Mouse (Mus musculus) gastrocnemius, adult 2 months (tissue): ENCODE results near the gene Prrt3. TPM values are rescaled to one million over a fixed set of nuclear protein-coding genes. Genes with fewer than 3 reads are reported as not detected.

ENCODE experiments used
- DNase-seq: peaks from one replicate; pipeline ENCODE4 v3.0.0; 2022
- H3K27ac ChIP-seq: fragments of 200-600 bp; 2 replicates; pipeline ENCODE4 v1.8.1; 2022; ENCODE audit warnings: mild to moderate bottlenecking
- H3K4me3 ChIP-seq: fragments of 200-600 bp; 2 replicates; pipeline ENCODE4 v1.8.1; 2022; ENCODE audit warnings: mild to moderate bottlenecking, moderate library complexity
- CTCF ChIP-seq: fragments of 200-600 bp; IDR thresholded peaks from 2 replicates; pipeline ENCODE4 v1.8.1; 2022; ENCODE audit warnings: antibody characterized with exemption, mild to moderate bottlenecking, moderate library complexity
- intact Hi-C: fragments of 180-260 bp; cut with DNase I; formaldehyde crosslinking; loops from one replicate; pipeline ENCODE4 v1.15.1; 2025
- long read RNA-seq, 2 experiments: library from polyadenylated mRNA; stranded (forward); transcript quantifications; one replicate each; pipeline ENCODE4 v2.0.0; 2021
- total RNA-seq, 2 experiments: library from RNA; stranded (reverse); gene quantifications; 2 replicates each; pipeline ENCODE4 v1.2.3; 2021

Prrt3 gene
- total RNA-seq: under 1 TPM; 0.08 to 0.11 TPM
- long read RNA-seq, experiment 1, partial matches to known transcripts: 0 of 1 reads
- long read RNA-seq, experiment 1, other reads (novel, unspliced or antisense): 1 of 1 reads
- long read RNA-seq, experiment 2: 0 reads

DNA sequence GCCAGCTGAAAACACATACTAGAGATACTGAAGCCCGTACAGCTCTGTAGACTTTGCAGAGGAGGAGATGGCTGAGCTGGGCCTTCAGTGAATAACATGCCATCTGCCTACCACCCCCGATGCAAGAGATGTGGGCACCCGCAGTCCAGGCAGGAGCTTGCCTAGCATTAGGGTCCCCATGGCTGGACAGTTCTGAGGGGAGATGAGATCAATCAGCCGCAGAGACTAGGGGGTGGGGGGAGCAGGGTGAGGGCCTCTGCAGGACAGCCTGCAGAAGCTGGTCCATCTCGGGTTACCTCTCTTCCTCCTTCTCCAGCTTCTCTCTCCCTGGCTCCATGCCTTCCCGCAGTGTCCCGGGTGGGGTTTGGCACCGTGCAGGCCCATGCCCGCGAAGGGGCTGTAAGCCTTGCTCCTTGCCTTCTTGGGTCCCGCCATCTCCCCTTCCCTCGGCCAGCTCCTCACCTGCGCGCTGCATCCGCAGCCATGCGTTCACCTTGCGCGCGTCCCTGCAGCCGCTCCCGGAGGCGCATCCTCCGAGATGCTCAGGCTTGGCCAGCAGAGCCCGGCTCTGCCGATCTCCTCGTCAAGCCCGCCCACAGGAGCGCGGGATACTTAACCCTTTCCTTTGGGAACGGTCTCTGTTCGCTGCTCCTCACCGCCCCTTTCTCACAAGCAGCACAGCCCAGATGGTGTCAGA lies at the start of gene Prrt3:
Gene Prrt3 (minus strand): TSS at position 544 of the 697 bp plus-strand sequence.
- no peak for TF ChIP-seq CTCF
- no peak for DNase-seq
- no peak within 1 kb of the TSS for H3K27ac ChIP-seq
- intact Hi-C loops: no loop called here
- H3K4me3 ChIP-seq: peak within 1 kb of the TSS; percentile 32

DNA sequence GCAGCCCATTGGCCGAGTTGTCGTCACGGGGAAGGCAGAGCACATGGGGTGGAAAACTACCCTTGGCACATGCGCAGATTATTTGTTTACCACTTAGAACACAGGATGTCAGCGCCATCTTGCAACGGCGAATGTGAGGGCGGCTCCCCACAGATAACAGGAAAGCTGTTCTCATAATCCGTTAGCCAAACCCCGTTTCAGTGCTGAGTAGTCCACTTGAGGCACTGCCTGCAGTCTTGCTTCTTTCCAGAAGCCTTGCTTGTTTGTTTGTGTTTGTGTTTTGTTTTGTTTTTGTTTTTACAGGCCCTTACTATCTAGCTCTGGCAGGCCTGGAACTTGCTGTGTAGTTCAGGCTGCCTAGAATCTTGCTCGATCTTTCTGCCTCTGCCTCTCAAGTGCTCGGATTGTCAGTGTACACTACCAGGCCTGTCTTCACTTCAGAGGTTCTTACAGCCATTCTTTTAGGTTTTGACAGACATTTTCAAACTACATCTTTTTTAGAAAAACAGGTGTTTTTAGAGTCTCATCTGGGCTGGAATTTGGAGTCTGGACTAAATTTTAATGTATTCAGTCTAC lies 42.3 kb upstream of the Prrt3 start:
- TF ChIP-seq CTCF: no peak
- Histone ChIP-seq H3K27ac (no peak overlapping the region), H3K4me3 (no peak overlapping the region)
- intact Hi-C loops: no loop called here
- no peak for DNase-seq

DNA sequence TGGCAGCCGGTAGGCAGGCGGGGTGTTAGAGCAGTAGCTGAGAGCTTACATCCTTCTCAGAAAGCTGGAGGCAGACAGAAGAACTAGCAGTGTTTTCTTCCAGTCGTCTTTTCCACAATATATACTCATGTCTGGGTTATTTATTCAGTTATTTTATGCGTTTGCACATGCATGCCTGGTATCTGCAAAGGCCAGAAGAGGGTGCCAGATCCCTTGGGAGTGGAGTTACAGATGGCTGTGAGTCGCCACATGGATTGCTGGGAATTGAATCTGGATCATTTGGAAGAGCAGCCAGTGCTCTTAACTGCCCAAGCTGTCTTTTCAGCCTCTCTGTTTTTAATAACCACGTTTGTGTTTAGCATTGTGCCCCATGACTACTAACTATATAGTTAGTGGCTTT lies 39.9 kb upstream of the Prrt3 start:
- no peak for DNase-seq
- Histone ChIP-seq H3K27ac (no peak overlapping the region), H3K4me3 (no peak overlapping the region)
- 0 out of 2 replicates have a peak, but pooled peaks have one; percentile 3 for TF ChIP-seq CTCF
- intact Hi-C loops: no loop called here

DNA sequence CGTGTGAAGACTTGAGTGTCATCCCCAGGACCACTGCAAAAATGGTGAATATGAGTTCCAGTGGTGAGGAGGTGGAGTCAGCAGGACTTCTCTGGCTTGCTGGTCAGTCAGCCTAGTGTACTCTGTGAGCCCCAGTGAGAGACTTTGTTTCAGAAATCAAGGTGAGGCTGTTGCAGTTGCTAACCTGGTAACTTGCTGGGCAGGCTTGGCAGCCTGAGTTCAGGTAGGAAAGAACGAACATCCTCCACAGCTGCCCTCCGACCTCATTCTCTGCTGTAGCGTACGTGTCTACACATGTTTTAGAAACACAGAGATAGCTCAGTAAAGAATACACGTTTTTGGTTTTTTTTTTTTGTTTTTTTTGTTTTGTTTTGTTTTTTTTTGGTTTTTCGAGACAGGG lies 33.2 kb upstream of the Prrt3 start:
- intact Hi-C loops: loop anchor here (10.0 kb wide), 1 partner anchor 160 kb away; the partner anchor contains the start of gene Tatdn2
- no peak overlapping the region for H3K27ac ChIP-seq

DNA sequence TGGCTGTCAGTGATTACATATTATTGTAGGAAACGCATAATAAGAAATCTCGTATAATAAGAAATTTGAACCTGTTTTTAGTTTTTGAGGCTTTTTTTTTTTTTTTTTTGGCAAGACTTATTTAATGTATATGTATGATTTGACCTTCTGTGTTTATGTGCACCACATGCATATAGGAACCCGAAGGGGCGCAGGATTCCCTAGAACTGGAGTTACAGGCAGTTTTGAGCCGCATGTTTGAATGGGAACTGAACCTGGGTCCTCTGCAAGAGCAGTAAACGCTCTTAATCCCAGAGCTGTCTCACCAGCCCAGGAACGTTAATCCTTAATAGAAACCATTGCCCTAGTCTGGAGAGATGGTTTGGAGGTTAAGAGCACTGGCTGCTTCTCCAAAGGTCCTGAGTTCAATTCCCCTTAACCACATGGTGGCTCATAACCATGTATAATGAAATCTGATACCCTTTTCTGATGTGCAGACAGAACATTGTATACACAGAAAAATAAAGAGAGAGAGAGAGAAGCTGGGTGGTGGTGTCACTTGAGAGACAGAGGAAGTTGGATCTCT lies 30.2 kb upstream of the Prrt3 start:
- TF ChIP-seq CTCF: no peak
- H3K27ac ChIP-seq: peak overlapping the region; percentile 96
- H3K4me3 ChIP-seq: peak overlapping the region; percentile 93
- DNase-seq: no peak
- intact Hi-C loops: loop anchor here (10.0 kb wide), 1 partner anchor 163 kb away; the partner anchor contains the start of gene Tatdn2

More for the DNA sequence above, 33.2 kb upstream of the Prrt3 start:
- TF ChIP-seq CTCF: no peak
- DNase-seq: no peak
- no peak overlapping the region for H3K4me3 ChIP-seq

DNA sequence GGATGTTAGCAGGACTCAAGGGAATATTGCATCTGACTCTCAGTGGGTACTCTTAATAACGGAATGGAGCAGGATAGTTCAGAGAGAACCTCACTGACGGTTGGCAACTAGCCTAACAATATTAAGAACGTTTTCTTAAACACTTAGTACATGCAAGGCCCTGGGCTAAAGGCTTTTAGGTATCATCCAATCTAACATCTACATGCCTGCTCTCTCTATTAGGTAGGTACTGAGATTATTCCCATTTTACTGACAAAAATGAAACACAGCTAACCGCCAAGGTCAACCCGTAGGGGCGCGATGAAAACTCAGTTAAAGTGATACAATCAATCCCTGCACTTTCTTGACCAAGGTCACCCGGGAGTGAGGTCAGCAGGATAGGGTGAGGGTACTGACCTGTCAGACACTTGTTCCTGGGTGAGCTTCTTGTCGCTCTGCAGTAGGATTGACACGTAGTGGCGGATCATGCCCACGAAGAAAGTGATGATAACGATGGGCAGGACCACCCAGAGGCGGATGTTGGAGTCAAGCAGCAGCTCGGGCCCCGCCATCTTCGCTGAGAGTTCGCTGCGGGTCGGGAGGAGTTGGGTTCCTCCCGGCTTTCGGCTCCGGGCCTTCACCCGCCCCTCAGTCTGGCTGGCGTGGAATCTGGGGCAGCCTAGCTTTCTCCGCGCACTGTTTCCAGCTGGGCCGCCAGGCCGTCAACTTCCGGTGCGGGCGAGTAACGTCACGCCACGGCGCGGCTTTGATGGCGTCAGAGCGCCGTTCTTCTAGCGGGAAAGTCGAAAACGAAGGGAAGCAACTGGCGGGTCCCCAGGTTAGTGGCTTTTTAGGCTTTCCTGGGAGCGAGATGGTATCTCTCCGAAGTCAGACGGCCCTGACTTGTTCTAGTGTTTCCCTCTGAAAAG lies 29.5 kb upstream of the Prrt3 start, which contains the start of the genes Emc3 and Fancd2:
Gene Emc3 (minus strand): TSS at position 721 of the 908 bp plus-strand sequence.
Gene Fancd2 (plus strand): TSS at position 751 of the 908 bp plus-strand sequence.
- H3K4me3 ChIP-seq: peak within 1 kb of the TSS; percentile 93
- H3K27ac ChIP-seq: peak within 1 kb of the TSS; percentile 96
- intact Hi-C loops: loop anchor here (10.0 kb wide), 1 partner anchor 164 kb away; the partner anchor contains the start of gene Tatdn2
- peak; percentile 94 for DNase-seq
- peak; percentile 3; the same call in 1 of the 2 replicates for TF ChIP-seq CTCF

DNA sequence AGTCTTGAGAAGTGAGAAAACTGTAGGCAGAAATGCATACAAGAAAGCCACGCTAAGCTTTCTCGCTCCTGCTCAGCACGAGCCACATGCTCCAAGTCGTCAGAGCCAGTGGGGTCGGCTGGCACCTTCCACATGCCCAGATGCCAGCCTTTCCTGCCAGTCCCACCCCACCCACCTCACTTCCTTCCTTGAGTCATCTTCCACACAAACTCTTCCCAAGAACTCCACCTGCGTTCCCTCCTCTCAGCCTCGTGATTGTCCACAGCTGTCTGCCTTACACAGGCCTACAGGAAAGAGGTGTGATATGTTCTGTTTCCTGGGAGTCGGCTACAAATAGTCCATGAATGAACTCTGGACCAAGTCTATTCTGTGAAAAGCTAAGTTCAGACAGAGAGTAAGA lies 21.7 kb upstream of the Prrt3 start:
- H3K4me3 ChIP-seq: no peak overlapping the region
- no peak for TF ChIP-seq CTCF
- H3K27ac ChIP-seq: peak overlapping the region; percentile 80
- intact Hi-C loops: loop anchor here (5.0 kb wide), 1 partner anchor 41 kb away; the partner anchor contains the start of gene Creld1
- no peak for DNase-seq

DNA sequence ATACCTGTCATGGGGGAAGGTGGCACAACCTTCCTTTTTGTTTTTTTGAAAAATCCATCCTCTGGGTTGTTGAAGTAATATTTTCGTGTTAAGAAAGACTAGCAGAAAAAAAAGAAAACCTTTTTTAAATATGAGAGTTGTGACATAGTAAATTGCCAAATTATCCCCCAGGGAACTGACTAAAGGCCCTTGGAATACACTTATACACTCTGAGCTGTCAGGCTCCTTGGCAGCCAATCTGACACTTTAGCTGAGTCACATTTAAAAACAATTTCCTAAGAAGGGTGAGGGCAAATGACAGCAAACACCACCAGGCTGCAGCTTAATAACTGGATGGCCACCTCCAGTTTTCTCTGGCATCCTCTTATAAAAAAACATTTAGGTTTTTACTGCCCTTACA lies 20.6 kb upstream of the Prrt3 start:
- intact Hi-C loops: loop anchor here (5.0 kb wide), 1 partner anchor 40 kb away; the partner anchor contains the start of gene Creld1
- DNase-seq: no peak
- Histone ChIP-seq H3K27ac (peak overlapping the region; percentile 80), H3K4me3 (no peak overlapping the region)
- TF ChIP-seq CTCF: no peak

DNA sequence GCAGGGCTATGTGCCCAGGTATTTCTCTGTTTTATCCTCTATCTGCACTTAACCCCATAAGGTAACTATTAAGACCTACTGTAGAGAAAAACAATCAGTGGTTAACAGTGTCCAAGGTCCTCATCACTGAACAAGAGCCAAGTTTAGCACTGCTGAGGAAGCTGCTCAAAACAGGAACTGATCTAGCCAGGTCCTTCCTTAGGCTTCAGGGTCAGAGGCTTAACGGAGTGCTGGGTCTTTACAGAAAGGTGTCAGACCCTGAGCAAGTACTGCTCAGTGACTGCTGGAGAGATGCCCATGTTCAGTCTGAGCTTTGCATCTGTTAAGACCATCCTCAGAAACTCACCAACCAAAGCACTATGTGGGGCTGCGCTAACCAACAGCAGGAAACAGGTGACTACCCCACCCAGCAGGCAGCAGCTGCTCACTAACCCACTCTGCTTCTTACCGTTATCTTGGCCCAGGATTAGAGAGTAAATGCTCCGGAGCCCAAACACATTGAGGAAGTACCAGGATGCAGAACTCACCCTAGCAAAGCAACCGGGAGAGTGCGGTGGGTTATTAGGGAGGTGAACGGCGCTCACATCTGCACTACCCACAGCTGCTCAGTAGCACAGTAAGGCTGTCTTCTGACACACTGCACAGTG lies 15.8 kb upstream of the Prrt3 start:
- intact Hi-C loops: no loop called here
- no peak for TF ChIP-seq CTCF
- H3K27ac ChIP-seq: no peak overlapping the region

DNA sequence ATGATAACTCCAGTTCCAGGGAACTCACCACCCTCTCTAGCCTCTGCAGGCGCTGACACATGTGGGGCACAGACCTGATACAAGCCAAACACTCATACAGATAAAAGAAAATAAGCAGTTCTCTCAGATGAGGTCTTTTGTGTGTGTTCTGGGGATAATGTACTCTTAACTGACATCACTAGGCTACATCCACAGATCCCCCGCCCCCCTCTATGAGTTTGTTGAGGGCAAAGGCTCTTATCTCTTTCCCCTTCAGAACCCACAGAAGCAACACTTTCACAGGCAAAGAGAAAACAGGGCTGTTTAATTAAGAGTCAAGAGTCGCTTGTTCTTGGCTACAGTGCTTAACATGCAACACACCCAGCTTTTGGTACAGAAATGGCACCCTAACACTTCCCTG lies 12.9 kb upstream of the Prrt3 start:
- no peak for DNase-seq
- TF ChIP-seq CTCF: no peak
- no peak overlapping the region for H3K27ac ChIP-seq
- H3K4me3 ChIP-seq: no peak overlapping the region
- intact Hi-C loops: no loop called here

More for the DNA sequence above, 15.8 kb upstream of the Prrt3 start:
- no peak overlapping the region for H3K4me3 ChIP-seq
- no peak for DNase-seq

DNA sequence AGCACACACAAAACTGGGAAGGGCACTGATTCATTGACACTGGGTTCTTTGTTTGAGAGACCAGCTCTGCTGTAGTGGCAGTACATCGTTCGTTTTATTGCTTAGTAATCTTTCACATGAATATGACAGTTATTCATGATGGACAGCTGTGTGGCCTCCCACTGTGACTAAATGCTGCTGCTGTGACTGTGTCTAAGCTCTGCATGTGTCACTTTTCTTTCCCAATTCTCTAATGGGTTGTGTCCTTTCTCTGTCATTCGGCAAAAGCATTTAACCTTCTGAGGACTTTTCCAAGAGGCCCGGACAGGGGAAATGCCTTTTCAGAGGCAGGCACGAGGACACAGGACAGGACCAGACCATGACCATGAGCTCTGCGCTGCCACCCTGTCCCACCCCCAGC lies 12.2 kb upstream of the Prrt3 start:
- no peak for TF ChIP-seq CTCF
- no peak for DNase-seq
- no peak overlapping the region for H3K4me3 ChIP-seq
- intact Hi-C loops: no loop called here
- H3K27ac ChIP-seq: no peak overlapping the region

DNA sequence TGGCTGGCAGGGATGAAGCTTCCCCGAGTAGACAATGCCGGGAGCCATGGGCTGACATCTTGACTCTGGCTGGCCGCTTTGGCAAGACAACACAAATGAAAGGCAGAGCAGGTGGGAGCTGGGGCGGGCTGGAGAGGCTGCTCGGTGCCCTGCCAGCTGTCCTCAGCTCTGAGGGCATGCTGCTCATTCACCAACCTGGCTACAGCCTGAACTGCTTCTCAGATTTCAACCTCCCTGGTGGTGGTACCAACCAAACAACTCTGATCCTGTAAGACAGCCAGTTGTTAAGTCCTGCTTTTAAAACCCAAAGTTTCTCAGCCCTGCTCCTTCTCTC lies 7.2 kb upstream of the Prrt3 start:
- Histone ChIP-seq H3K4me3 (peak overlapping the region; percentile 31), H3K27ac (peak overlapping the region; percentile 89)
- DNase-seq: peak; percentile 86
- intact Hi-C loops: no loop called here
- TF ChIP-seq CTCF: no peak
